Mouse (Mus musculus) megakaryocyte, embryonic 14.5 days (primary cell): ENCODE data around the gene Maneal. TPM values are rescaled to one million over a fixed set of nuclear protein-coding genes. Genes with fewer than 3 reads are reported as not detected.

Experiments
- H3K27me3 ChIP-seq: replicated peaks from 2 replicates; pipeline ENCODE3; 2012; ENCODE audit warnings: inconsistent platforms
- H3K36me3 ChIP-seq: replicated peaks from 2 replicates; pipeline ENCODE3; 2012; ENCODE audit warnings: low read length, inconsistent platforms, mixed read lengths
- H3K4me1 ChIP-seq: 2 replicates; pipeline ENCODE4 v1.6.1; 2012; ENCODE audit warnings: inconsistent platforms
- H3K4me3 ChIP-seq: replicated peaks from 2 replicates; pipeline ENCODE3; 2012; ENCODE audit warnings: moderate library complexity, mild to moderate bottlenecking, inconsistent platforms
- H3K9me3 ChIP-seq: 2 replicates; pipeline ENCODE4 v1.6.1; 2012; ENCODE audit warnings: inconsistent platforms
- FLI1 ChIP-seq: IDR thresholded peaks from 2 replicates; pipeline ENCODE4 v1.6.1; 2012; ENCODE audit warnings: low read length, inconsistent platforms, mixed read lengths
- GATA1 ChIP-seq: IDR thresholded peaks from 3 replicates; pipeline ENCODE4 v1.6.1; 2012; ENCODE audit warnings: mixed read lengths, low read length, inconsistent platforms, borderline replicate concordance
- polyA plus RNA-seq: library from polyadenylated mRNA; stranded (reverse); fragments of >175 nt; gene quantifications from 2 replicates; pipeline ENCODE4 v1.2.3, GENCODE M21; 2012; ENCODE audit warnings: low replicate concordance; ENCODE audit not compliant: insufficient read depth

Gene Maneal
- polyA plus RNA-seq, 1 experiment, result not detected

DNA sequence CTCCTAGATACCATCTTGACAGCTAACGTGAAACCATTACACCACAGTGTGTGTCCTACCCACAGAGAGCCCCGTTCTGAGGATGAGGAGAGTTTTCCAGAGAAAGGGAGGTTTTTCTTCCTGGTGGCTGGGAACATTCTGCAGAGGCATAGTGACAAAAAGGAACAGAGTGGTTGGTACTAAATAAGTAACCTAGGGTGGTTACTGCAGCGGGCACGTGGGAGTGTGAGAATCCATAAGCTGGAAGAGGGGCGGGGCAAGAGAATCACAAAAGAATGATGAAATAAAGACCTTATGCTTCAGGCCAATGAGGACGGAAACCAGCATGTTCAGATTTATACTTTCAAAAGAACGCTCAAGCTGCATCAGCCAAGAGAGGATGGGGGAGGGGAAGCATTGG, 26.7 kb upstream of the Maneal start:
- Histone ChIP-seq H3K27me3 (peaks cover 78% of the 10 kb centered on the region), H3K4me1 (no peaks in the 10 kb centered on the region; the same call in 1 of the 2 replicates), H3K36me3 (no peaks in the 10 kb centered on the region), H3K4me3 (no peak overlapping the region), H3K9me3 (peaks cover 4% of the 10 kb centered on the region; the same call in 1 of the 2 replicates)
- no peak for TF ChIP-seq GATA1
- no peak for TF ChIP-seq FLI1

- H3K9me3 ChIP-seq, result peaks cover 13% of the 10 kb centered on the region
- peaks cover 80% of the 10 kb centered on the region for H3K27me3 ChIP-seq
Observed at GRCm38 (mm10) chr4:124882151-124882729, 20.3 kb upstream of the Maneal start.

DNA sequence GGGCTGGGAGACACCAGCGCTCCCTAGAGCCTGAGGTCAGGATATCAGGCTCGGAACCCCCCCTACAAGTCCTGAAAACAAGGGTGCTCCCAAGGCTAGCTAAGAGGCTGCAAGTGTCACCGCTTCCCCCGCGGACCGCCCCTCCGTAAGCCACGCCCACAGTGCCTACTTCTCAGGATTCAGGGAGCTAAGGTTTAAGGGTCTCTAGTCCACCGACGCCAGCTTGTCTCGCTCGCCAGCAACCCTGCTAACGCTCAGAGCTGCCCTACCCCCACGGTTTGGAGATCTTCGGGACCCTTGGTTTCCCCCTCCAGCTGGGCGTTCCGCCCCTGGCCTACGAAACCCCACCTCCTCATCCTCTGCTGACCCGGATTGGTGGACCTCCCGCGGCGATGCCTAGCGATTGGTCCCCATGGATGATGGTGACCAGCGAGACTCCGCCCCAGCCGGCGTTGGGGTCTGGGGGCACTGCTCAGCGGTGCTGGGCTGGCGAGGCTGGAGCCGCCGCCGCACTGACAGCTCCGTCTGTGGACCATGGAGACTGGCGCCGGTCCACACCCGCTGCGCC, 19.5 kb upstream of the Maneal start:
- TF ChIP-seq FLI1, result no peak
- no peak for TF ChIP-seq GATA1
- Histone ChIP-seq H3K4me3 (peak overlapping the region; percentile 79), H3K36me3 (no peaks in the 10 kb centered on the region), H3K4me1 (peaks cover 18% of the 10 kb centered on the region), H3K9me3 (peaks cover 13% of the 10 kb centered on the region), H3K27me3 (peaks cover 76% of the 10 kb centered on the region)

More at GRCm38 (mm10) chr4:124882151-124882729, 20.3 kb upstream of the Maneal start:
- no peak overlapping the region for H3K4me3 ChIP-seq
- TF ChIP-seq FLI1, result no peak
- TF ChIP-seq GATA1, result no peak
- H3K4me1 ChIP-seq, result peaks cover 18% of the 10 kb centered on the region
- no peaks in the 10 kb centered on the region for H3K36me3 ChIP-seq

DNA sequence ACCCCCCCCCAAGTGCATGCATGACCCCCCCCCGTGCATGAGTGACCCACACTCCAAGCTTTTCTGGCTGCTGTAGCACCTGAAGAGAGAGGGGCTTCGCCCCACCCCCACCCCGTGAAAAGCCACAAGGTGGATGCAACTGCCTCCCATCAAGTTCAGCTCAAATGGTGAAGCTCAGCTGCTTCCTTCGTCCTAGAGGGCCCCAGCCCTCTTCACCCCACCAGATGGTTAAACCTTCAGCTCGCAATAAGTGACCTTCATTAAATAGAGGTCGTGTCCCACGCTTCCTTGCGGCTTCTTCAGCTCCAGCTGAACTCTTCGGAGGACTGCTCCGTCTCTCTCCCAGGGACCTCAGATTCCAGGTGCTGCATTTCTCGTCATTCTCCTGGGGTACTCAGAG, 18.6 kb upstream of the Maneal start, which contains the start of gene Epha10:
TSS of gene Epha10 (plus strand) at position 301 of the 400 bp plus-strand sequence.
- H3K4me3 ChIP-seq, result peak within 1 kb of the TSS; percentile 79
- H3K27me3 ChIP-seq, result peaks cover 70% of the 10 kb centered on the region
- peaks cover 18% of the 10 kb centered on the region for H3K4me1 ChIP-seq
- H3K36me3 ChIP-seq, result no peaks in the 10 kb centered on the region
- peaks cover 12% of the 10 kb centered on the region for H3K9me3 ChIP-seq
- TF ChIP-seq FLI1, result no peak
- no peak for TF ChIP-seq GATA1

DNA sequence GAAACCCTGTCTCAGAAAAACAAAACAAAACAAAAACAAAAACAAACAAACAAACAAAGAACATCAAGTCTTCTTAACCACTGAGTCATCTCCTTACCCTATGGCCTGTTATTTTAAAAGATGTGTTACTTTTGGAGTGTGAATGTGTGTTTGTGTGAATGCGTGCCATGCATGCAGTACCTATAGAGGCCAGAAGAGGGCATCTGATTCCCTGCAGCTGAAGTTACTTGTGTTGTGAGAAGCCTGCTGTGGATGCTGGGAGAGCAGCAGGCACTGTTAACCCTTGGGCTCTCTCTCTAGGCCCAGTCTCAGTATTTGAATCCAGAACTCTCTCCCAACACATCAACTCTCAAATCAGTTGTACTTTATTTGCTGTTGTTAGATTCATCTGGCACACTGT, 10.7 kb upstream of the Maneal start:
- H3K4me3 ChIP-seq, result no peak overlapping the region
- H3K4me1 ChIP-seq, result no peaks in the 10 kb centered on the region
- no peaks in the 10 kb centered on the region for H3K36me3 ChIP-seq
- peaks cover 38% of the 10 kb centered on the region for H3K9me3 ChIP-seq
- H3K27me3 ChIP-seq, result peaks cover 11% of the 10 kb centered on the region
- TF ChIP-seq GATA1 (no peak), FLI1 (no peak)

DNA sequence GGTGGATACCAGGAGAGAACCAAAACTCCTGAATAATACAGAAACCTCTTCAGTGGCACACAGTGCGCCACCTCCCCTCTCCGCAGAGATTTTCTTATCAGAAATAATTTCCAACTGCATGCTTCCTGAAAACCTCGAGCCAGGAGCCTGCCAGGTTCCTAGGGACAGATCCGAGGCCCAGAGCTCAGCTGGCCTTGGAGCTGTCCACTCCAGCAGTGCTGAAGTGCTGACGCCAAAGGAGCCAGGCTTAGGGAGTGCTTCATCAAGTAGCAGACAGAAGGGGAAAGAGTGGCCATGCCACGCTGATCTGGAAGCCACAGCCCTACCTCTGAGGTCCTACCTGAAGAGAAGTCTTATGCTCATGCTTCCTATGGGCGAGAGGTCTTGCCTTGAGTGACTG, 1.5 kb downstream of the Maneal start:
- Histone ChIP-seq H3K4me3 (no peak overlapping the region), H3K9me3 (peaks cover 17% of the 10 kb centered on the region), H3K27me3 (peaks cover 47% of the 10 kb centered on the region), H3K4me1 (peaks cover 12% of the 10 kb centered on the region), H3K36me3 (peaks cover 20% of the 10 kb centered on the region)
- TF ChIP-seq GATA1 (no peak), FLI1 (no peak)

DNA sequence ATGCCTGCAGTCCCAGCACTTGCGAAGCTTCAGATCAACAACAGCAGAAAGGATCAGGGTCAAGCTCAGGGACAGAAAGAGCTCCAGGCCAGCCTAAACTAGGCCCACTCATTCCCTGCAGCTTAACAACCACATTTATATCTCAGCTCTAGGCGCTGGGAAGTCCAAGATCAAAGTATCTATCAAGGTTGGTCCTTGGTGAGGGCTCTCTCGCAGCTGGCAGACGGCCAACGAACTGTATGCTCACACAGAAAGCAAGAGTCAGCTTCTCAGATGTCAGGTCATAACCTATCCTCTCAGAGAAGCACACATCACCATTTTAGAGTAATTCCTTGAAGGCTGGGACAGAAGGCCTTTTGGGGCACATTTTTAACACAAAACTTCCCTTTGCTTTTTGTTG, 3.6 kb downstream of the Maneal start:
- Histone ChIP-seq H3K4me1 (peaks cover 16% of the 10 kb centered on the region), H3K4me3 (no peak overlapping the region), H3K27me3 (peaks cover 37% of the 10 kb centered on the region), H3K9me3 (peaks cover 9% of the 10 kb centered on the region), H3K36me3 (peaks cover 41% of the 10 kb centered on the region)
- TF ChIP-seq GATA1 (no peak), FLI1 (no peak)

DNA sequence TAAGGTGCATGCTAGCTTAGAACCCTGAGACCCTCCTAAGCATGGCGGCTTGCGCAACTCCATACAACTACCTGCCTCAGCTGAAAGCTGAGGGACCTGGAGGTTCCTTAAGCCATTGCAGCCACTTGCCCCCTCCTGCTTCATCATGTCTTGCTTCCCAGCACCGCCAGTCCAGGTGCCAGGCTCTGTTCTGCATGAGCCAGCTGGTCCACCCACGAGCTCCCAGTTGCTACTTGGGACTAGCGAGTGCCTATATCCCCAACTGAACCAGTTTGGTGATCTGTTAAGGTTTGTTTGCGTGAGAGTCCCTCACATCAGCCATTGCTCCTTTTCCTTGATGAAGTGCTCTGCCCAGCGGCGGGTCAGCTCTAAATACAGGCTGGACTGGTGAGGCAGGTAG, 5.7 kb downstream of the Maneal start:
- no peaks in the 10 kb centered on the region; the same call in 1 of the 2 replicates for H3K9me3 ChIP-seq
- H3K4me3 ChIP-seq, result no peak overlapping the region
- H3K4me1 ChIP-seq, result peaks cover 26% of the 10 kb centered on the region
- no peak for TF ChIP-seq FLI1
- TF ChIP-seq GATA1, result no peak
- peaks cover 57% of the 10 kb centered on the region for H3K36me3 ChIP-seq
- H3K27me3 ChIP-seq, result peaks cover 17% of the 10 kb centered on the region

DNA sequence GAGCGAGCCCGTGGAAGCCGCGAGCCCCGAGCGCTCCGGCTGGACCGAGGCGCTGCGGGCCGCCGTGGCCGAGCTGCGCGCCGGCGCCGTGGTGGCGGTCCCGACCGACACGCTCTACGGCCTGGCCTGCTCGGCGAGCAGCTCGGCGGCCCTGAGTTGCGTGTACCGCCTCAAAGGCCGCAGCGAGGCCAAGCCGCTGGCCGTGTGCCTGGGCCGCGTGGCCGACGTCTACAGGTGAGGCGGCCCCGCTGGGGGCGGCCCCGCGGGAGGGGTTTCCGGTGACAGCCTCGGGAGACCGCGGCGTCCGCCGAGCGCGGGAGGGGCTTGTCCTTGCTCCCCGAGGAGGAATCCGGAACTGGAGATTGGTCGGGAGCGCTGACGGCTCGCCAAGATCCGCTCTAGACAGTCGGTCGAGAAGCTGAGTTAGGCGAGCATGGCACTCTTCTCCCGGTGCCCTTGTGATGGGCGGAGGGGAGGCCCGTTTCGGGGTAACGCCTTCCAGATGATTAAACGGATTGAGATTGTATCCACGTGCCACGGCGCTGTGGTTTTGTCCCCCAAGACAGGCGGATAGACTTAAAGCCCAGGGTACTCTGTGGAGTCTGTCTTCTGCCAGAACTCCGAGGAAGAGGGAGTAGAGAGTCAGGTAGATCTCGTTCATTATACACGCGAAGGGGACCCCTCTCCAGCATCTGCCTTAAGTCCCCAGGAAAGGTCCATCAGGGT, 10.9 kb downstream of the Maneal start, which contains the start of gene 1110065P20Rik:
TSS of gene 1110065P20Rik (minus strand) at position 264 of the 726 bp plus-strand sequence.
- Histone ChIP-seq H3K9me3 (no peaks in the 10 kb centered on the region), H3K4me1 (peaks cover 58% of the 10 kb centered on the region), H3K36me3 (peaks cover 58% of the 10 kb centered on the region), H3K4me3 (peak within 1 kb of the TSS; percentile 96), H3K27me3 (no peaks in the 10 kb centered on the region)
- TF ChIP-seq GATA1 (no peak), FLI1 (no peak)

DNA sequence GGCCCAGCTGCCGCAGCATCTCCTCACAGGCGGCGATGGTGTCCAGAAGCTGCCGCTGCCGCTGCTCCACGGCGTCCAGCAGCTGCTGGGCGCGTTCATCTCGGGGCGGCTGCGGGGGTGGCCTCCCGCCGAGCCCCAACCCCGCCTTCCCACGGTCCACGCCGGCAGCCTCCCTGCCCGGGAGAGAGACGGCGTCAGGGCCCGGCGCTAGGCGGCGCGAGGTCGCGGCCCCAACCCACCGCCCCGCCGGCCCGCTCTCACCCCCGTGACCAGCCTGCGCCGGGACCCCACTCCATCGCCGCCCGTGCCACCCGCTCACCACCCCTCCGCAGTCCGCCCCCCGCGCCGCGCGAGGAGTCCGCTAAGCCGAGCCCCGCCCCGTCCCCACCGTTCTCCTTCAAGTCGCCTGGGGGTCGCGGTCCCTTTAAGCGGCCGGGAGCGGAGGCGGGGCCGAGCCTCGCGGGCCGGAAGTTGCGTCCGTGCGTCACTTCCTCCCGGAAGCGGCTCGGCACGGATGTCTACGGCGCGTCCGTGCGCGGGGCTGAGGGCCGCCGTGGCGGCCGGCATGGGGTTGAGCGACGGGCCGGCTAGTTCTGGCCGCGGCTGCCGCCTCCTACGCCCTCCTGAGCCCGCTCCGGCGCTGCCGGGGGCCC, 11.6 kb downstream of the Maneal start, which contains the start of gene Yrdc:
TSS of gene Yrdc (plus strand) at position 419 of the 653 bp plus-strand sequence.
- H3K36me3 ChIP-seq, result peaks cover 57% of the 10 kb centered on the region
- TF ChIP-seq FLI1, result peak; percentile 67; the same call in 1 of the 2 replicates
- no peak for TF ChIP-seq GATA1

More for the DNA sequence above, 11.6 kb downstream of the Maneal start, which contains the start of gene Yrdc:
- Histone ChIP-seq H3K4me1 (peaks cover 63% of the 10 kb centered on the region), H3K4me3 (peak within 1 kb of the TSS; percentile 96), H3K9me3 (no peaks in the 10 kb centered on the region), H3K27me3 (no peaks in the 10 kb centered on the region)
